Mouse (Mus musculus) stomach, postnatal 0 days (tissue): Measurements from ENCODE around the gene Olfr462. TPM values are rescaled to one million over a fixed set of nuclear protein-coding genes. Genes with fewer than 3 reads are reported as not detected.

Experiments used
- ATAC-seq: fragments of 200-750 bp; cut with Nextera tagmentation; 2 replicates; pipeline ENCODE4 v1.8.0; 2017; ENCODE audit not compliant: low FRiP score, low TSS enrichment
- DNase-seq: peaks from one replicate; pipeline ENCODE4 v3.0.0-alpha.2; 2016; ENCODE audit warnings: low spot score
- H3K27ac ChIP-seq: fragments of 300-500 bp; sonication (generic); replicated peaks from 2 replicates; pipeline ENCODE4 v1.5.1; 2014; ENCODE audit warnings: mild to moderate bottlenecking, control low read depth
- H3K27me3 ChIP-seq: fragments of 300-500 bp; sonication (generic); 2 replicates; pipeline ENCODE4 v1.6.1; 2014; ENCODE audit warnings: low read length; ENCODE audit not compliant: control insufficient read depth, insufficient read depth
- H3K36me3 ChIP-seq: fragments of 300-500 bp; sonication (generic); 2 replicates; pipeline ENCODE4 v1.6.1; 2014; ENCODE audit warnings: low read length, mixed read lengths; ENCODE audit not compliant: control insufficient read depth, insufficient read depth
- H3K4me1 ChIP-seq: fragments of 300-500 bp; sonication (generic); replicated peaks from 2 replicates; pipeline ENCODE4 v1.6.1; 2014; ENCODE audit warnings: antibody characterized with exemption; ENCODE audit not compliant: control insufficient read depth, insufficient read depth
- H3K4me2 ChIP-seq: fragments of 300-500 bp; sonication (generic); replicated peaks from 2 replicates; pipeline ENCODE4 v1.6.1; 2014; ENCODE audit warnings: low read depth, mild to moderate bottlenecking, control low read depth, moderate library complexity
- H3K4me3 ChIP-seq: fragments of 300-500 bp; sonication (generic); 2 replicates; pipeline ENCODE4 v1.5.1; 2014; ENCODE audit warnings: low read depth, low read length, control low read depth
- H3K9ac ChIP-seq: fragments of 300-500 bp; sonication (generic); 2 replicates; pipeline ENCODE4 v1.6.1; 2014; ENCODE audit warnings: mild to moderate bottlenecking, low read length, control low read depth, mixed read lengths
- H3K9me3 ChIP-seq: fragments of 300-500 bp; sonication (generic); 2 replicates; pipeline ENCODE4 v1.6.1; 2016; ENCODE audit warnings: low read length; ENCODE audit not compliant: control insufficient read depth
- CTCF ChIP-seq: IDR thresholded peaks from 2 replicates; pipeline ENCODE4 v1.5.1; 2016; ENCODE audit warnings: antibody characterized with exemption, low read depth, mild to moderate bottlenecking, moderate library complexity
- EP300 ChIP-seq: optimal IDR thresholded peaks from 2 replicates; pipeline ENCODE3; 2016; ENCODE audit warnings: antibody characterized with exemption
- WGBS: fragments of 180-500 bp; shearing (Covaris S2); extraction: QIAGEN DNeasy Blood & Tissue Kit; methylation state at CpG from one replicate; pipeline ENCODE4 v1.1.7; 2014; 5-methylcytosine and 5-hydroxymethylcytosine counted together
- polyA plus RNA-seq: library from polyadenylated mRNA; unstranded; fragments of >200 nt; fragmentation: Nextera tagmentation; extraction: Ambion mirVana; gene quantifications from 2 replicates; pipeline ENCODE4 v1.2.1, GENCODE M21; 2015

Gene Olfr462
- polyA plus RNA-seq: 0.06 TPM in 1 of 2 replicates, not detected in the other

DNA sequence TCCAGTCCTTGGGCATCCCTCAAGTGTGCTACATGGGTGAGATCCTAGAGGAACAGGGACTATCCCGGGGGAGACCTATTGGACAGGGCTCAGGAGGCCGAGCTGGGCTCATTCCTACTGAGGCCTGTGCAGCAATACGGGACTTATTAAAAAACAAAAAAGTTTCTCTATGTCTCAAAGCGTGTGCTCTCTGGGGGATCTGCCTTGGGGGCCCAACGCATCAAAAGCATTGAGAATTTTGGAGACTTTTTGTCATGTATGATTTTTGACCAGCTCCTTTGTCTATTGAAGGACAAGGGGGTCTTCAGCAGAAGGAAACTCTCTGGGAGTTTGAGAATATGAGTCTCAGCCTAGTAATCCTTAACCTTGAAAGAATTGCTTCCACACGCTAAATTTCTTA is at the start of gene Olfr462:
Olfr462 (minus strand) TSS at position 101 of the 400 bp plus-strand sequence.
- no peaks in the 10 kb centered on the region for H3K27me3 ChIP-seq
- H3K4me1 ChIP-seq: no peaks in the 10 kb centered on the region
- no peak within 1 kb of the TSS for H3K4me2 ChIP-seq
- no peak within 1 kb of the TSS for H3K4me3 ChIP-seq
- no peak for TF ChIP-seq CTCF
- TF ChIP-seq EP300: no peak
- WGBS: 87% methylated on average over 6 of the region's 6 CpGs
- no peaks in the 10 kb centered on the region for H3K36me3 ChIP-seq
- H3K9me3 ChIP-seq: no peaks in the 10 kb centered on the region
- ATAC-seq: no peak
- no peak within 1 kb of the TSS for H3K9ac ChIP-seq
- no peak for DNase-seq
- no peak within 1 kb of the TSS for H3K27ac ChIP-seq

GRCm38 (mm10) chr11:87935467-87935866 is 43.4 kb upstream of the Olfr462 start:
- Histone ChIP-seq H3K9me3 (no peaks in the 10 kb centered on the region), H3K4me3 (no peak overlapping the region), H3K4me2 (no peak overlapping the region), H3K27ac (no peak overlapping the region), H3K4me1 (no peaks in the 10 kb centered on the region), H3K9ac (no peak overlapping the region), H3K36me3 (no peaks in the 10 kb centered on the region), H3K27me3 (no peaks in the 10 kb centered on the region)
- TF ChIP-seq EP300 (no peak), CTCF (no peak)
- WGBS: 53% methylated on average over 3 of the region's 3 CpGs
- DNase-seq (no peak), ATAC-seq (no peak)

DNA sequence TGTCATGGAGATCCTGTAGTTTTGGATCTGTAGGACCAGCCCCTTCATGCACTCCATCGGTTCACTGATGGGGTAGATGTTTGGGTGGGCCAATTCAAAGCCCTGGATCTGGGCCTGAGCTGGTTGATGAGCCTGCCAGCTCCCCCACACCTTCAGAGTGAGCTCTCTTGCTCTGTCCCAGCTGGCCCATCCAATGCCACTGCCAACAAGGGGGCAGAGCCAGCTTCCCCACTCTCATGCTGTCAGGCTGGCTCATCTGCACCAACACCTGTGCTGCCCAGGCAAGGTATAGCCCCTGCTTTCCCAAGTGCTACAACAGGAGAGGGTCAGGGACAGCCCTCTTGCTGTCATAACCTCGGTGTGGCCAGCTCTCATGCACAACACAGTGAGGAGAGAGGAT is 41.7 kb upstream of the Olfr462 start:
- no peak overlapping the region for H3K27ac ChIP-seq
- TF ChIP-seq EP300 (no peak), CTCF (no peak)
- H3K9ac ChIP-seq: no peak overlapping the region
- H3K27me3 ChIP-seq: no peaks in the 10 kb centered on the region
- no peaks in the 10 kb centered on the region for H3K4me1 ChIP-seq
- ATAC-seq (no peak), DNase-seq (no peak)
- H3K4me3 ChIP-seq: no peak overlapping the region
- no peaks in the 10 kb centered on the region for H3K36me3 ChIP-seq
- no peak overlapping the region for H3K4me2 ChIP-seq
- 61% methylated on average over 2 of the region's 2 CpGs for WGBS
- H3K9me3 ChIP-seq: no peaks in the 10 kb centered on the region

GRCm38 (mm10) chr11:87930348-87930747 is 38.3 kb upstream of the Olfr462 start:
- H3K4me3 ChIP-seq: no peak overlapping the region
- no peak overlapping the region for H3K4me2 ChIP-seq
- H3K36me3 ChIP-seq: no peaks in the 10 kb centered on the region
- no peak overlapping the region for H3K9ac ChIP-seq
- H3K27me3 ChIP-seq: no peaks in the 10 kb centered on the region
- H3K9me3 ChIP-seq: no peaks in the 10 kb centered on the region
- no peak for ATAC-seq
- no peak for TF ChIP-seq CTCF
- no peak for TF ChIP-seq EP300
- H3K27ac ChIP-seq: no peak overlapping the region
- no peaks in the 10 kb centered on the region for H3K4me1 ChIP-seq
- 66% methylated on average over 2 of the region's 2 CpGs for WGBS
- no peak for DNase-seq

- no peaks in the 10 kb centered on the region for H3K27me3 ChIP-seq
- no peak within 1 kb of the TSS for H3K27ac ChIP-seq
- H3K9me3 ChIP-seq: no peaks in the 10 kb centered on the region
- peak; percentile 34 for DNase-seq
- TF ChIP-seq EP300 (no peak), CTCF (no peak)
- no peak within 1 kb of the TSS for H3K4me2 ChIP-seq
- ATAC-seq: no peak
- no peak within 1 kb of the TSS for H3K4me3 ChIP-seq
- H3K36me3 ChIP-seq: no peaks in the 10 kb centered on the region
- H3K9ac ChIP-seq: no peak within 1 kb of the TSS
- no peaks in the 10 kb centered on the region for H3K4me1 ChIP-seq
- 28% methylated on average over 5 of the region's 5 CpGs for WGBS
Measured at GRCm38 (mm10) chr11:87920966-87921365, 28.9 kb upstream of the Olfr462 start, which contains the start of gene Olfr464. TSS of gene Olfr464 (minus strand) at chr11:87920967.

DNA sequence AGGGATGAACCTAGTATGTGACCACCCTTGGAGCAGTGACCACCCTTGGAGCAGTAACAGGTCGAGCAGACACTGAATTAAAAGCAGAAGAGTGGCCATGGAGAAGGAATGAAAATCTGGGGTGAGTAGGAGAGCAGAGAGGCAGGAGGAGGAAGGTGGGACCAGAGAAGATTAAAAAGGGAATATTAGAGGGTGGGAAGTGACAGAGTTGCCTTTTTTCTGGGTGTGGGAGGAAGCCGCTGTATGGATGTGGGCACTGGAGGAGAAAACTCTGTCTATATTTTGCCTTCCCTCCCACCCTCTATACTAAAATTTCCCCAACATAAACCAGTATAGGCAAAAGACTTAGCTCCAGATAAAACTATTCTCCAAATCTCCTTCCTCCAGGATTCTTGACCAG is 28.2 kb upstream of the Olfr462 start:
- ATAC-seq (no peak), DNase-seq (no peak)
- no peak overlapping the region for H3K4me3 ChIP-seq
- H3K36me3 ChIP-seq: no peaks in the 10 kb centered on the region
- H3K27ac ChIP-seq: no peak overlapping the region
- H3K27me3 ChIP-seq: no peaks in the 10 kb centered on the region
- 63% methylated on average over 2 of the region's 2 CpGs for whole genome bisulfite sequencing
- no peak overlapping the region for H3K4me2 ChIP-seq
- H3K9me3 ChIP-seq: no peaks in the 10 kb centered on the region
- TF ChIP-seq CTCF (no peak), EP300 (no peak)
- H3K9ac ChIP-seq: no peak overlapping the region
- no peaks in the 10 kb centered on the region for H3K4me1 ChIP-seq
